Mouse (Mus musculus): ENCODE measurements around the gene Rsu1.

GRCm38 (mm10) chr2:13132406-13132805 is 138.8 kb downstream of the Rsu1 start:
- TF ChIP-seq CTCF (IDR thresholded peaks at IDR 0.05) (no peak), POLR2A (IDR thresholded peaks at IDR 0.05; ENCODE audit: insufficient read depth, low read depth, low read length) (no peak)
